Comparison of ENCODE assay signal across 7 mouse cellular contexts in the genomic region with DNA sequence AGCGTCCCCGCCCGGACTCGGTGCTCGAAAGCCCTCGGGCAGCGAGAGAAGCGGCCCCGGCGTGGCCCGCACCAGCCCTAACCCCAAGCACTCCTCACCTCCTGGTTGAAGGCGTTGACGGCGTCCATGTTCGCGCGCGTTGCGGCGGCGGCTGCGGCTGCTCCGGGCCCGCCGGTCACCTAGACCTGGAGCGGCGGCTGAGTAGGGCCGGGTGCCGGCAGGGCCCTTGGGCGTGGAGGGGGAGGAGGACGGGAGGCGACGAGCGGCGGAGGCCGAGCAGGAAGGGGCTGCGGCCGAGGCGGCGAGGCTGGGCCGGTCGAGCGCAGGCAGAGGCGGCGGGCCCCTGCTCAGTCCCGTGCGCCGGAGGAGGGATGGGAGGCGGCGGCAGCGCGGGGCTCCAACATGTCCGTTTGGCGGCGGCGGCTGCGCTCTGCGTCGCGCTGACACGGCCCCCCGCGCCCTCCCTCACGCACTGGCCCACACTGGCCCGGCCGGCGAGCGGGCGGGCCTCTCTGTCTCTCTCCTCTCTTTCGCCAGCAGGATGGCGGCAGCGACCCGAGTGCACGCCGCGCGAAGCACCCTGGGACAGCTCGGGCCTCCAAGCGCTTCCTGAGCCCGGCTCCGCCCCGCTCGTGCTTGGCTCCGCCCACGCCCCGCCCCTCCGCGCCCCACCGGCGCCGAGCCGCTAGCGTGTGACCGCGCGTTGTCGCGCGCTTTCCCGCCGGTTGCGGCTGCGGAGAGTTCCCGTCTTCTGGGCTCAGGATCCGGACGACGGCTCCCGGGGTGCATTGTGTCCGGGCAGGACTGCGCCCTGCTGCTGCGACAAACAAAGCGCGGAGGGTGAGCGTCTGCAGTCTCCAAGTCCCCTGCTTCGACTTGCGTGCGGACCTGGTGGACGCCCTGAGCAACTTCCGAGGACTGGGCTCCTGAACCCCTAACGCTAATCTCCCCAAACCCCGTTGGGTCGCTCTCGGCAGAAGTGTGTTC. TPM values are rescaled to one million over a fixed set of nuclear protein-coding genes. Genes with fewer than 3 reads are reported as not detected.
DNase-seq lines count a peak whose midpoint lies in the region; ATAC-seq lines count a peak whose summit lies in the region.

A gene (minus strand): TSS at position 599 of the 987 bp plus-strand sequence.

- H3K4me2 ChIP-seq in embryonic facial prominence, embryonic 11.5 days (ENCODE audit: low read depth, low read length): peak within 1 kb of the TSS; percentile 80
- peak within 1 kb of the TSS; percentile 90 for H3K4me2 ChIP-seq in limb, embryonic 11.5 days (ENCODE audit: low read depth, severe bottlenecking)
- peak within 1 kb of the TSS; percentile 79 for H3K4me2 ChIP-seq in midbrain, embryonic 14.5 days (ENCODE audit: low read length)

- peak; percentile 98 for DNase-seq in adrenal gland, postnatal 14 days
- peak; percentile 97 for DNase-seq in embryonic facial prominence, embryonic 11.5 days (ENCODE audit: low spot score)
- DNase-seq in heart, adult 11 months: peak; percentile 100
- DNase-seq in kidney, adult 18-20 months: peak; percentile 98
- peak; percentile 96 for DNase-seq in limb, embryonic 11.5 days (ENCODE audit: low spot score)
- peak; percentile 97 for DNase-seq in midbrain, embryonic 14.5 days
- DNase-seq in spleen, adult 18-20 months: peak; percentile 90 to 98

- under 1% methylated on average over 101 of the region's 123 CpGs for WGBS in embryonic facial prominence, embryonic 11.5 days
- WGBS in limb, embryonic 11.5 days: under 1% methylated on average over 108 of the region's 123 CpGs
- under 1% methylated on average over 115 of the region's 123 CpGs for WGBS in midbrain, embryonic 14.5 days

- H3K27me3 ChIP-seq in embryonic facial prominence, embryonic 11.5 days (ENCODE audit: control insufficient read depth, insufficient read depth, low read length): no peaks in the 10 kb centered on the region
- H3K27me3 ChIP-seq in limb, embryonic 11.5 days (ENCODE audit: control insufficient read depth, insufficient read depth, low read length): no peaks in the 10 kb centered on the region
- no peaks in the 10 kb centered on the region for H3K27me3 ChIP-seq in midbrain, embryonic 14.5 days (ENCODE audit: control insufficient read depth, insufficient read depth, low read length)

- H3K27ac ChIP-seq in embryonic facial prominence, embryonic 11.5 days (replicated peaks; ENCODE audit: low read depth, low read length): peak within 1 kb of the TSS; percentile 91
- H3K27ac ChIP-seq in limb, embryonic 11.5 days (replicated peaks; ENCODE audit: low read depth, low read length): peak within 1 kb of the TSS; percentile 89
- peak within 1 kb of the TSS; percentile 94 for H3K27ac ChIP-seq in midbrain, embryonic 14.5 days (replicated peaks; ENCODE audit: low read depth, low read length)

- H3K9me3 ChIP-seq in embryonic facial prominence, embryonic 11.5 days (replicated peaks; ENCODE audit: control insufficient read depth, low read length): no peaks in the 10 kb centered on the region
- no peaks in the 10 kb centered on the region for H3K9me3 ChIP-seq in limb, embryonic 11.5 days (ENCODE audit: control insufficient read depth, low read length)
- H3K9me3 ChIP-seq in midbrain, embryonic 14.5 days (ENCODE audit: control insufficient read depth, low read length): no peaks in the 10 kb centered on the region

- peak within 1 kb of the TSS; percentile 100 for H3K4me3 ChIP-seq in embryonic facial prominence, embryonic 11.5 days (ENCODE audit: low read depth, low read length)
- peak within 1 kb of the TSS; percentile 94 for H3K4me3 ChIP-seq in limb, embryonic 11.5 days (ENCODE audit: low read depth, low read length)
- peak within 1 kb of the TSS; percentile 96 for H3K4me3 ChIP-seq in midbrain, embryonic 14.5 days (replicated peaks; ENCODE audit: low read depth, low read length)

- no peaks in the 10 kb centered on the region for H3K4me1 ChIP-seq in embryonic facial prominence, embryonic 11.5 days (ENCODE audit: control insufficient read depth, insufficient read depth, low read length)
- H3K4me1 ChIP-seq in limb, embryonic 11.5 days (ENCODE audit: control insufficient read depth, insufficient read depth, low read length): peaks cover 17% of the 10 kb centered on the region
- peaks cover 21% of the 10 kb centered on the region for H3K4me1 ChIP-seq in midbrain, embryonic 14.5 days (ENCODE audit: control insufficient read depth, insufficient read depth, low read length)

- peak within 1 kb of the TSS; percentile 98 for H3K9ac ChIP-seq in embryonic facial prominence, embryonic 11.5 days (replicated peaks; ENCODE audit: low read length)
- peak within 1 kb of the TSS; percentile 95 for H3K9ac ChIP-seq in limb, embryonic 11.5 days (ENCODE audit: low read length)
- H3K9ac ChIP-seq in midbrain, embryonic 14.5 days (replicated peaks; ENCODE audit: low read length): peak within 1 kb of the TSS; percentile 94

- no peaks in the 10 kb centered on the region for H3K36me3 ChIP-seq in embryonic facial prominence, embryonic 11.5 days (replicated peaks; ENCODE audit: control insufficient read depth, insufficient read depth, low read depth, low read length)
- no peaks in the 10 kb centered on the region for H3K36me3 ChIP-seq in limb, embryonic 11.5 days (ENCODE audit: control insufficient read depth, insufficient read depth, low read length)
- no peaks in the 10 kb centered on the region for H3K36me3 ChIP-seq in midbrain, embryonic 14.5 days (ENCODE audit: control insufficient read depth, insufficient read depth, low read length)

- ATAC-seq in embryonic facial prominence, embryonic 11.5 days (replicated peaks; ENCODE audit: insufficient number of reproducible peaks, low FRiP score, low TSS enrichment, low read depth): peak; percentile 99
- peak; percentile 96 for ATAC-seq in limb, embryonic 11.5 days (ENCODE audit: insufficient number of reproducible peaks, low FRiP score, low TSS enrichment, low read depth)
- peak; percentile 97 for ATAC-seq in midbrain, embryonic 14.5 days (ENCODE audit: low FRiP score, low TSS enrichment)

RNA-seq across cellular contexts. Expression of the gene that starts here (rescaled TPM):
- total RNA-seq in adrenal gland, postnatal 14 days (2021): 46.8 and 56.0 TPM in 2 replicates
- polyA plus RNA-seq in embryonic facial prominence, embryonic 11.5 days (2014; fragmentation: Nextera tagmentation; extraction: Ambion mirVana): 24.0 and 24.5 TPM in 2 replicates
- 35.2 and 42.0 TPM in 2 replicates for polyA plus RNA-seq in limb, embryonic 11.5 days (2014; fragmentation: Nextera tagmentation; extraction: Ambion mirVana)
- polyA plus RNA-seq in midbrain, embryonic 14.5 days (2014; fragmentation: Nextera tagmentation; extraction: Ambion mirVana): 18.9 and 28.2 TPM in 2 replicates

Comparison
In these comparisons a context has a peak if more than half of its experiments do, and no peak if none do; other contexts are left out.
1. Peak in every context shown above with its lines: DNase-seq, ATAC-seq, H3K4me3 ChIP-seq and H3K27ac ChIP-seq.